Mouse (Mus musculus): ENCODE data around the gene Lmx1a. TPM values are rescaled to one million over a fixed set of nuclear protein-coding genes. Genes with fewer than 3 reads are reported as not detected.

The Lmx1a gene
- polyA plus RNA-seq, 1 experiment from 2014 or later = 2.7 TPM

Other genes with a start within 250 kb of the Lmx1a start
- 0.19 and 0.21 TPM in 2 replicates for gene Lrrc52, start 222.5 kb upstream of the Lmx1a start, polyA plus RNA-seq (2014; fragmentation: Nextera tagmentation; extraction: Ambion mirVana)
- gene Rxrg, start 90.9 kb upstream of the Lmx1a start, polyA plus RNA-seq (2014; fragmentation: Nextera tagmentation; extraction: Ambion mirVana) = 2.8 and 3.0 TPM in 2 replicates

Measured in liver, embryonic 11.5 days (tissue).